ENCODE assay signal across 27 mouse cellular contexts in genomic region chr9:60913626-60914025, GRCm38 (mm10).
"Had no signal": no experiment of that assay in that cellular context is flagged by ENCODE, and none has a peak within 500 bp of the region (broad histone marks: within the 10 kb centered on the region; RNA-seq: fewer than 3 reads in every experiment).

No protein-coding gene starts in this region.

- H3K9me3 ChIP-seq: heart, embryonic 10.5 days; heart, embryonic 12.5 days; hindbrain, embryonic 10.5 days; hindbrain, embryonic 12.5 days; intestine, embryonic 15.5 days; limb, embryonic 10.5 days; limb, embryonic 12.5 days; liver, embryonic 13.5 days; liver, embryonic 15.5 days had no signal

- H3K4me2 ChIP-seq: heart, embryonic 12.5 days; hindbrain, embryonic 12.5 days; hindbrain, embryonic 14.5 days; intestine, embryonic 15.5 days; limb, embryonic 12.5 days; liver, embryonic 11.5 days; liver, embryonic 13.5 days; liver, embryonic 15.5 days had no signal

- H3K4me3 ChIP-seq: heart, embryonic 10.5 days; heart, embryonic 12.5 days; hindbrain, embryonic 10.5 days; hindbrain, embryonic 12.5 days; intestine, embryonic 15.5 days; layer of hippocampus, adult 2 months; left cerebral cortex, adult 2 months; limb, embryonic 10.5 days; limb, embryonic 12.5 days; liver, embryonic 13.5 days; liver, embryonic 15.5 days had no signal

- DNase-seq: gastrocnemius, postnatal 25 days; heart, adult 18-20 months; heart, postnatal 10 days; heart, postnatal 4 days; kidney, adult 18-20 months; kidney, adult 8-10 months; kidney, postnatal 10 days; kidney, postnatal 25 days; kidney, postnatal 4 days; liver; liver, embryonic 13.5 days; liver, postnatal 0 days had no signal

- H3K27ac ChIP-seq: heart, embryonic 10.5 days; hindbrain, embryonic 10.5 days; hindbrain, embryonic 12.5 days; hindbrain, embryonic 14.5 days; intestine, embryonic 15.5 days; layer of hippocampus, adult 2 months; left cerebral cortex, adult 2 months; limb, embryonic 10.5 days; limb, embryonic 12.5 days; liver, embryonic 13.5 days; liver, embryonic 15.5 days had no signal

- H3K4me1 ChIP-seq: hindbrain, embryonic 10.5 days; hindbrain, embryonic 12.5 days; intestine, embryonic 15.5 days; liver, embryonic 13.5 days; liver, embryonic 15.5 days had no signal

- H3K9ac ChIP-seq: heart, embryonic 12.5 days; hindbrain, embryonic 12.5 days; hindbrain, embryonic 14.5 days; intestine, embryonic 15.5 days; limb, embryonic 12.5 days; liver, embryonic 13.5 days; liver, embryonic 15.5 days; liver, postnatal 0 days had no signal

- H3K27me3 ChIP-seq: heart, embryonic 12.5 days; hindbrain, embryonic 12.5 days; intestine, embryonic 15.5 days; limb, embryonic 12.5 days; liver, embryonic 13.5 days; liver, embryonic 15.5 days had no signal

- ATAC-seq: hindbrain, embryonic 16.5 days; inflammation-experienced regulatory T-cells, adult 6 months; intestine, embryonic 15.5 days; intestine, postnatal 0 days; liver, postnatal 0 days had no signal

- H3K36me3 ChIP-seq: heart, embryonic 10.5 days; heart, embryonic 12.5 days; hindbrain, embryonic 10.5 days; hindbrain, embryonic 12.5 days; intestine, embryonic 15.5 days; limb, embryonic 10.5 days; limb, embryonic 12.5 days; liver, embryonic 13.5 days; liver, embryonic 15.5 days had no signal
